Mouse (Mus musculus) limb, embryonic 13.5 days (tissue): Measurements from ENCODE around the gene Medag. TPM values are rescaled to one million over a fixed set of nuclear protein-coding genes. Genes with fewer than 3 reads are reported as not detected.

Experiments used
- ATAC-seq: fragments of 200-750 bp; cut with Nextera tagmentation; 2 replicates; pipeline ENCODE4 v1.8.0; 2017; ENCODE audit warnings: low read depth, moderate number of reproducible peaks, moderate TSS enrichment; ENCODE audit not compliant: low FRiP score
- H3K27ac ChIP-seq: fragments of 300-500 bp; sonication (generic); 2 replicates; pipeline ENCODE4 v1.5.1; 2015; ENCODE audit warnings: inconsistent platforms, mild to moderate bottlenecking, moderate library complexity
- H3K27me3 ChIP-seq: fragments of 300-500 bp; sonication (generic); 2 replicates; pipeline ENCODE4 v1.6.1; 2015; ENCODE audit warnings: mild to moderate bottlenecking, inconsistent platforms
- H3K36me3 ChIP-seq: fragments of 300-500 bp; sonication (generic); 2 replicates; pipeline ENCODE4 v1.6.1; 2015; ENCODE audit warnings: inconsistent platforms, mild to moderate bottlenecking, moderate library complexity
- H3K4me1 ChIP-seq: fragments of 300-500 bp; sonication (generic); 2 replicates; pipeline ENCODE4 v1.6.1; 2015; ENCODE audit warnings: inconsistent platforms
- H3K4me2 ChIP-seq: fragments of 300-500 bp; sonication (generic); replicated peaks from 2 replicates; pipeline ENCODE4 v1.6.1; 2015; ENCODE audit warnings: inconsistent platforms, mild to moderate bottlenecking, moderate library complexity
- H3K4me3 ChIP-seq: fragments of 300-500 bp; sonication (generic); 2 replicates; pipeline ENCODE4 v1.5.1; 2015; ENCODE audit warnings: moderate library complexity, mild to moderate bottlenecking, inconsistent platforms
- H3K9ac ChIP-seq: fragments of 300-500 bp; sonication (generic); 2 replicates; pipeline ENCODE4 v1.6.1; 2015; ENCODE audit warnings: mild to moderate bottlenecking, inconsistent platforms
- H3K9me3 ChIP-seq: fragments of 300-500 bp; sonication (generic); 2 replicates; pipeline ENCODE4 v1.6.1; 2016; ENCODE audit warnings: inconsistent platforms
- WGBS: fragments of 180-500 bp; shearing (Covaris S2); methylation state at CpG from one replicate; pipeline ENCODE4 v1.1.7; 2015; 5-methylcytosine and 5-hydroxymethylcytosine counted together
- polyA plus RNA-seq: library from polyadenylated mRNA; unstranded; fragments of >200 nt; fragmentation: Nextera tagmentation; extraction: Ambion mirVana; gene quantifications from 2 replicates; pipeline ENCODE4 v1.2.1, GENCODE M21; 2015

The Medag gene
- polyA plus RNA-seq, 1 experiment from 2014 or later, result 1.5 TPM

DNA sequence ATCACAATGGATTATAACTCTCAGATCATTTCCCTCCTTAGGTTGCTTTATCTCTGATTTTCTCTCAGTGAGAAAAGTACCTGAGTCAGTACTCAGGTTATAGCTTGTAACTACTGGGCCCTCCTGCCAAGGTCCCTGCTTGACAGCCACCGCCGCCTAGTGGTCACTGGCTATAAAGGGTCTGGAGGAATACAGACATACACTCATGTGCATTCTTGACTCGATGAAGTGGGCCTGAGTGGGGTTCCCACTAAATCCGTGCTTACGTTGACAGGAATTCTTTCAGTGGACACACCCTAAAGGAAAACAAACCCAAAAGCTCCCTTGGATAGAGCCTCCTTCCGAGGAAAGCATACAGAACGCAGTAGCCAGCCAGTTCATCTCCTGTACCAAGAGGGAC, 45.0 kb downstream of the Medag start:
- Histone ChIP-seq H3K36me3 (no peaks in the 10 kb centered on the region), H3K27ac (no peak overlapping the region), H3K4me2 (no peak overlapping the region), H3K9ac (no peak overlapping the region), H3K4me3 (no peak overlapping the region), H3K27me3 (no peaks in the 10 kb centered on the region), H3K4me1 (0 out of 2 replicates have a peak, but pooled peaks cover 5% of the 10 kb centered on the region), H3K9me3 (no peaks in the 10 kb centered on the region)
- WGBS, result 87% methylated on average over 7 of the region's 7 CpGs
- no peak for ATAC-seq

DNA sequence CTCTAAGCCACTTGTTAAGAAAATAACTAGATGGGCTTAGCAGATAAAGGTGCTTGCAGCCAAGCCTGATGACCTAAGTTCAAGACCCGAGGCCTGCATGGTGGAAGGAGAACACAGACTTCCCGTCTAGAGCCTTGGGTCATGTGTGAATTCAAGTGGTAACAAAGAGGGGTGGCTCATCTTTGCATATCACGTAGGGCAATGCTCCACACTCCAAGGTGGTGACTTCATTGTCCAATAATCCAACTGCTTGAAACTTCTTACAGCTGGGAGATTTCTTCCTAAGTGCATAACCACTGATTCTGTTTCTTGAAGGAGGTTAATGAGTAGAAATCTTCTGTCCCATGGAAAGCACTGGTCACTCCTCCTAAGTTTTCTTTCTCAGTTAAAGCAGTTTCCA, 50.5 kb downstream of the Medag start:
- Histone ChIP-seq H3K36me3 (no peaks in the 10 kb centered on the region), H3K4me3 (no peak overlapping the region), H3K27me3 (no peaks in the 10 kb centered on the region), H3K4me1 (peaks cover 22% of the 10 kb centered on the region), H3K27ac (no peak overlapping the region), H3K9me3 (no peaks in the 10 kb centered on the region), H3K4me2 (no peak overlapping the region), H3K9ac (no peak overlapping the region)
- no peak for ATAC-seq
- WGBS, result 80% methylated on average over 3 of the region's 3 CpGs

DNA sequence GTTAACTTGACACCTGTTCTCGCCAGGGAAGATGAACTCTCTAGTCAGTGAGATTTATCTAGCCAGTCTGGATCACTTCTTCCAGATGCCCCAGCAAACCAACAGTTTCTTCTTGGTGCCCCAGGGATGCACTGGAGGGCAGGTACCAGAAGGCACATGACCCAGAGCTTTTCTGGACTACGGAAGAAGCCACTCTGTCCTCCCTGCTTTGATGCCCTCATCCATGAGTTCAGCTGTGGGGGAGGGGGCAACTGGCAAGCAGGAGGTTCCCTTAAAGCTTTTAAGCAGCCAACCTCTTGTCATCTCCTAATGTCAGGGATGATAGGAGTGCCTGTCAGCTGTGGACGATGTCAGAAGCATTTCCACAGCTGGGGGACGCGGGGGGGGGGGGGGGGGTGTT, 53.8 kb downstream of the Medag start:
- Histone ChIP-seq H3K9me3 (no peaks in the 10 kb centered on the region), H3K4me1 (peaks cover 22% of the 10 kb centered on the region), H3K4me3 (no peak overlapping the region), H3K36me3 (no peaks in the 10 kb centered on the region), H3K4me2 (no peak overlapping the region), H3K27ac (no peak overlapping the region), H3K9ac (no peak overlapping the region), H3K27me3 (no peaks in the 10 kb centered on the region)
- no peak for ATAC-seq
- WGBS, result 34% methylated on average over 5 of the region's 5 CpGs

DNA sequence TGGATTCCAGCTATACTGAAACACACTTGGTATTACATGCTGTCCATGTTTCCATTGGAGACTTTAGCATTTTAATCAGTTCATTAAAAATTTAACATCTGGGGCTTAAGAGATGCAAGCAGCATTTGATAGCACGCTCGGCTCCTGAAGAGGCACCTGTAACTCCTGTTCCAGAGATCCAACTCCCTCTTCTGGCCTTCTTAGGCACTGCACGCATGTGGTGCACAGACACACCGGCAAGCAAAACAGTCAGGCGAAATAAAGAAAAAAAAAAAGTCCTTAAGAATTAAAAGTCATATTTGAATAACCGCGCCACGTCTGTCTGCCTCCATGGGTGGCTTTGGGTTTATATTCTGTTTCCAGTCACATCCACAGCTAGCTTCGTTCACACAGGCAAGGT, 62.6 kb downstream of the Medag start:
- Histone ChIP-seq H3K27me3 (no peaks in the 10 kb centered on the region), H3K4me2 (no peak overlapping the region), H3K9ac (no peak overlapping the region), H3K36me3 (no peaks in the 10 kb centered on the region), H3K4me3 (no peak overlapping the region), H3K4me1 (no peaks in the 10 kb centered on the region), H3K27ac (no peak overlapping the region), H3K9me3 (peaks cover 16% of the 10 kb centered on the region)
- no peak for ATAC-seq
- 94% methylated on average over 9 of the region's 9 CpGs for WGBS

DNA sequence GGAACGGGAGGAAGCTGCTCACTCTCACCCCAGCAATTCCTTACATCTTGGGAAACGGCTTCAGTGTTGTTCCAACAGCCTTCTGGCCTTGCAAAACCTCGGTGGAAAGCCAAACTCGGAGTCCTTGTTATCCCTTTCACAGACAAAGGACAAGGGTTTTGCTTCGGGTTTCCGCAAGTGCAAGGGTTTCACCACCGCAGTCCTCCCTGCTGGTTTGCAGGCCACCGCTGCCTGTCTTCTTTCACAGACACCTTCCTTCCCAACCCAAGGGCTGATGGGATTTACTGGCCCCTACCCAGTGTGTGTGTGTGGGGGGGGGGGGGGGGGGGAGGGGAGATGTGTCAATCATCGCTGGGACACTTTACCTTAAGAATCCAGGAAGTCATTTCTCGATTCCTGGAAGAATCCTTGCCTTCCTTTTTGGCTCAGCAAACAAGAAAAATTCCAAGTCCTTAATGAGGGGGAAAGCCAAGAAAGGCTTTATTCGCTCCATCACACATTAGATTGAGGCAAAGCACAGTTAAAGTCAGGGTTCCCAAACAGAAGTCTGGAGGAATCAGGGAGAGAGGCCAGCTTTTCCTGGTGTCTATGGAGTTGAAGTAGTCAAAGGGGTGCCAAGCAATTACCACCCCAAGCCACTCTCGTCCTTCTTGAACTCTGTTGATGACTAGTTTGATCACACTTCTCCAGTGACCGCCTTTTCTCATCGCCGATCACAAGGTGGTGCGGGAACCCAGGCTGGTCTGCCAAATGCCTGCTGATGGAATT, 63.3 kb downstream of the Medag start:
- no peak overlapping the region for H3K27ac ChIP-seq
- no peak overlapping the region for H3K4me2 ChIP-seq
- H3K9me3 ChIP-seq, result peaks cover 16% of the 10 kb centered on the region
- no peaks in the 10 kb centered on the region for H3K36me3 ChIP-seq
- ATAC-seq, result no peak
- no peak overlapping the region for H3K9ac ChIP-seq
- WGBS, result 86% methylated on average over 16 of the region's 16 CpGs
- H3K4me3 ChIP-seq, result no peak overlapping the region
- H3K27me3 ChIP-seq, result no peaks in the 10 kb centered on the region
- H3K4me1 ChIP-seq, result no peaks in the 10 kb centered on the region

Other genes starting within 250 kb of the Medag start
- gene Uspl1, start 227.4 kb upstream of the Medag start, polyA plus RNA-seq, result 58.0 and 59.5 TPM in 2 replicates
- 1,754 and 1,889 TPM in 2 replicates for gene Hmgb1, start 227.3 kb upstream of the Medag start, polyA plus RNA-seq
- gene Alox5ap, start 147.0 kb upstream of the Medag start, polyA plus RNA-seq, result 12.6 and 13.1 TPM in 2 replicates
- 0.10 and 0.38 TPM in 2 replicates for gene Tex26, start 27.9 kb downstream of the Medag start, polyA plus RNA-seq
- 0.08 and 0.34 TPM in 2 replicates for gene Wdr95, start 116.9 kb downstream of the Medag start, polyA plus RNA-seq
- gene Hsph1, start 224.6 kb downstream of the Medag start, polyA plus RNA-seq, result 57.9 and 72.5 TPM in 2 replicates